Mouse (Mus musculus) midbrain, embryonic 11.5 days (tissue): Measurements from ENCODE around the gene Cutc. TPM values are rescaled to one million over a fixed set of nuclear protein-coding genes. Genes with fewer than 3 reads are reported as not detected.

Source experiments
- ATAC-seq: fragments of 200-750 bp; cut with Nextera tagmentation; 2 replicates; pipeline ENCODE4 v1.8.0; 2017; ENCODE audit warnings: moderate TSS enrichment, moderate library complexity; ENCODE audit not compliant: low FRiP score
- DNase-seq: peaks from one replicate; pipeline ENCODE4 v3.0.0; 2015; ENCODE audit warnings: low spot score; ENCODE audit errors: missing footprints
- H3K27ac ChIP-seq: fragments of 300-500 bp; sonication (generic); 2 replicates; pipeline ENCODE4 v1.5.1; 2014; ENCODE audit warnings: low read depth, low read length
- H3K27me3 ChIP-seq: fragments of 300-500 bp; sonication (generic); 2 replicates; pipeline ENCODE4 v1.6.1; 2014; ENCODE audit warnings: mild to moderate bottlenecking, low read length, moderate library complexity, mixed read lengths; ENCODE audit not compliant: control insufficient read depth, insufficient read depth
- H3K36me3 ChIP-seq: fragments of 300-500 bp; sonication (generic); 2 replicates; pipeline ENCODE4 v1.6.1; 2014; ENCODE audit warnings: mild to moderate bottlenecking, low read length, moderate library complexity, mixed read lengths; ENCODE audit not compliant: control insufficient read depth, insufficient read depth
- H3K4me1 ChIP-seq: fragments of 300-500 bp; sonication (generic); 2 replicates; pipeline ENCODE4 v1.6.1; 2014; ENCODE audit warnings: low read length; ENCODE audit not compliant: control insufficient read depth, insufficient read depth
- H3K4me2 ChIP-seq: fragments of 300-500 bp; sonication (generic); 2 replicates; pipeline ENCODE4 v1.6.1; 2014; ENCODE audit warnings: mild to moderate bottlenecking, moderate library complexity
- H3K4me3 ChIP-seq: fragments of 300-500 bp; sonication (generic); 2 replicates; pipeline ENCODE4 v1.5.1; 2014; ENCODE audit warnings: low read depth, low read length
- H3K9ac ChIP-seq: fragments of 300-500 bp; sonication (generic); 2 replicates; pipeline ENCODE4 v1.6.1; 2014; ENCODE audit warnings: low read length
- H3K9me3 ChIP-seq: fragments of 300-500 bp; sonication (generic); 2 replicates; pipeline ENCODE4 v1.6.1; 2016; ENCODE audit warnings: low read length; ENCODE audit not compliant: control insufficient read depth
- WGBS: fragments of 180-500 bp; shearing (Covaris S2); extraction: QIAGEN DNeasy Blood & Tissue Kit; methylation state at CpG from one replicate; pipeline ENCODE4 v1.1.7; 2014; 5-methylcytosine and 5-hydroxymethylcytosine counted together
- polyA plus RNA-seq: library from polyadenylated mRNA; unstranded; fragments of >200 nt; fragmentation: Nextera tagmentation; extraction: Ambion mirVana; gene quantifications from 2 replicates; pipeline ENCODE4 v1.2.1, GENCODE M21; 2014

The Cutc gene
- polyA plus RNA-seq, 1 experiment from 2014 or later, result 12.8 TPM

GRCm38 (mm10) chr19:43797216-43797615 lies 44.4 kb downstream of the Cutc start:
- Histone ChIP-seq H3K36me3 (no peaks in the 10 kb centered on the region), H3K9me3 (no peaks in the 10 kb centered on the region), H3K27ac (no peak overlapping the region), H3K4me2 (no peak overlapping the region), H3K4me1 (no peaks in the 10 kb centered on the region), H3K27me3 (no peaks in the 10 kb centered on the region), H3K4me3 (no peak overlapping the region), H3K9ac (no peak overlapping the region)
- DNase-seq (no peak), ATAC-seq (no peak)
- 78% methylated on average over 5 of the region's 5 CpGs for WGBS

DNA sequence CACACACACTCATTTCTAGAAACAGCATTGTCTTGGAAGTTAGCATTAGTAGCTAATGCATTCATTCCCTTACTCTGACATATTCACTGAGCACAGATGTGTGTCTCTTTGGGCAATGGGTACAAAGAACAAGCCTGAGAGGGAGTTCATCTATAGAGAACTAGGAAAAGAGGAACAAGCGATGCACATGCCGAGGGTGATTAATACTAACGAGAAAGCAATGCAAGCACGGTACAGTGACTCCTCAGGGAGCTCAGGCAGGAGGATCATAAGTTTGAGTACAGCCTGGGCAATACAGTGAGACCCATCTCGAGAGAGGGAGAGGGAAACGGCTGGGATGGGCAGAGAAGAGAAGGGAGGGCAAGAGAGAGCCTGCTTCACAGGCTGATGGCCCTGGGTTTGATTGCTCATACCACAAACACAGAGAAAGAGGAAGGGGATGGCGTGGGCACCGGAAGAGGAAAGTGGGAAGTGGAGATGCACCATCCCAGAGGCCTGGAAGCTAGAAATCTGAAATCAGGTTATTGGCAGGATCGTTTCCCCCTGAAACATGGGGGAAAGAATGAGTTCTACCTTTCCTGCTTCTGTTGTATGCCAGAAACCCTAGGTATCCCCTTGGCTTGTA lies 48.7 kb downstream of the Cutc start:
- Histone ChIP-seq H3K36me3 (no peaks in the 10 kb centered on the region), H3K4me2 (no peak overlapping the region), H3K4me1 (no peaks in the 10 kb centered on the region), H3K27ac (no peak overlapping the region), H3K27me3 (no peaks in the 10 kb centered on the region), H3K4me3 (no peak overlapping the region), H3K9me3 (no peaks in the 10 kb centered on the region), H3K9ac (no peak overlapping the region)
- WGBS, result 86% methylated on average over 9 of the region's 9 CpGs
- ATAC-seq (no peak), DNase-seq (no peak)

DNA sequence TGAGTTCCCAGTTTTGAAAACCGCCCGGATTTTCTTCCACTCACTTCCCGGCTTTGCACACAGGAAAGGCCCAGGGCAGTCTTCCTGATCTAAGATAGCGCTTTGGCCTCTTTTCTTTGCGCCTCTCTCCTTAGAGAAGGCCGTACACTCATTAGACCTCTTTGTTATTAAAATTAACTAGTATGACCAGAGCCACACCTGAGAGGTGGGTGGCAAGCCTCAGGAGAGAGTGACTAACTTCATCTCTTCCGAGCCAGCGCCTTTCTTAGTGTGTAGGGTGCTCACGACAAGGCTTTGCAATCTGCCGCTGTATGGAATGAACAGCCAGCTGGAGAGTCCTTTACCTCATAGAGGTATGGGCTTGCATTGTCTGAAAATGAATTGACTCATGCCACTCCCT lies 51.1 kb downstream of the Cutc start:
- DNase-seq, result no peak
- 86% methylated on average over 10 of the region's 10 CpGs for WGBS

DNA sequence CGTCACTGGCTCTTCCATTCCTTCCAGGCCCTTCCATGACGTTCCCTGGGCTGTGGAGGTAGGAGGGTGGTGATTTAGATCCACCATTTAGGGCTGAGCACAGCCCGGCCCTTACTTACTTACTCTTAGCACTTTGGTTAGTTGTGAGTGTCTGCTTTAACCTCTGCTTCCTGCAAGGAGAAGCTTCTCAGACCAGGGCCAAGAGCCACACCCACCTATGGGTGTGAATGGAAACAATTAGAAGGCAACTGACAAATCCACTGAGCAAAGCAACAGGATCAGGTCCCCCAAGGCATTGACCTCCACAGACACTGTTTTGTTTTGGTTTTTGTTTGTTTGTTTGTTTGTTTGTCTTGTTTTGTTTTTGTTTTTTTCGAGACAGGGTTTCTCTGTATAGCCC lies 56.5 kb downstream of the Cutc start:
- Histone ChIP-seq H3K9ac (no peak overlapping the region), H3K27me3 (no peaks in the 10 kb centered on the region), H3K36me3 (no peaks in the 10 kb centered on the region), H3K27ac (no peak overlapping the region), H3K4me3 (no peak overlapping the region), H3K4me1 (no peaks in the 10 kb centered on the region; the same call in 1 of the 2 replicates), H3K4me2 (no peak overlapping the region), H3K9me3 (no peaks in the 10 kb centered on the region)
- no peak for DNase-seq
- WGBS, result 45% methylated on average over 4 of the region's 4 CpGs
- no peak for ATAC-seq

More for the DNA sequence above, 51.1 kb downstream of the Cutc start:
- no peaks in the 10 kb centered on the region for H3K36me3 ChIP-seq
- ATAC-seq, result no peak
- no peaks in the 10 kb centered on the region for H3K9me3 ChIP-seq
- no peak overlapping the region for H3K9ac ChIP-seq
- no peaks in the 10 kb centered on the region for H3K4me1 ChIP-seq
- H3K4me2 ChIP-seq, result no peak overlapping the region
- no peak overlapping the region for H3K4me3 ChIP-seq
- H3K27ac ChIP-seq, result no peak overlapping the region
- no peaks in the 10 kb centered on the region for H3K27me3 ChIP-seq

DNA sequence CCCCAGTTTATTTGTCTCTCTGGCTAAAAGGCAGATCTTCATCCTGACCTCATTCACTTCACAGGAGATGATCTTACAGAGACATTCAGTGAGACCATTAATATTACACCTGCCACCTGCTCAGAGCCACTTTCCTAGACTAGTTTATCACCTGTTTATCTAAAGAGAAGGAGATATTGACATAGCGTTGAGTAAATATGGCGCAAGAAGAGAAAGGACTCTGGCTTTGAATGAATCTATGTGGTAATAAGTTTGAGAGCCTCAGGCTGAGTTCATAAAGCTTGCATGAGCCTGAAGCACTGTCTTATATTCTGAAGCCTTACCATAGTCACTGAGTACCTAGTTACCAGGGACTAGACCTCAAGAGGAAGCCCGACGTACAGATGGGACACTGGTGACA lies 58.6 kb downstream of the Cutc start:
- WGBS, result 95% methylated on average over 4 of the region's 4 CpGs
- H3K27ac ChIP-seq, result no peak overlapping the region
- DNase-seq, result no peak
- H3K9me3 ChIP-seq, result no peaks in the 10 kb centered on the region
- no peak for ATAC-seq
- no peaks in the 10 kb centered on the region; the same call in 1 of the 2 replicates for H3K4me1 ChIP-seq
- no peaks in the 10 kb centered on the region for H3K27me3 ChIP-seq
- no peaks in the 10 kb centered on the region for H3K36me3 ChIP-seq
- H3K9ac ChIP-seq, result no peak overlapping the region
- no peak overlapping the region for H3K4me3 ChIP-seq
- H3K4me2 ChIP-seq, result no peak overlapping the region

GRCm38 (mm10) chr19:43813315-43813714 lies 60.5 kb downstream of the Cutc start:
- Histone ChIP-seq H3K9me3 (no peaks in the 10 kb centered on the region), H3K27ac (no peak overlapping the region), H3K36me3 (no peaks in the 10 kb centered on the region), H3K4me2 (no peak overlapping the region), H3K4me3 (no peak overlapping the region), H3K9ac (no peak overlapping the region), H3K27me3 (no peaks in the 10 kb centered on the region), H3K4me1 (no peaks in the 10 kb centered on the region; the same call in 1 of the 2 replicates)
- DNase-seq (no peak), ATAC-seq (no peak)
- WGBS, result 88% methylated on average over 10 of the region's 10 CpGs

- Histone ChIP-seq H3K9ac (no peak overlapping the region), H3K9me3 (no peaks in the 10 kb centered on the region), H3K4me1 (no peaks in the 10 kb centered on the region), H3K4me3 (no peak overlapping the region), H3K27ac (no peak overlapping the region), H3K4me2 (no peak overlapping the region), H3K27me3 (no peaks in the 10 kb centered on the region), H3K36me3 (no peaks in the 10 kb centered on the region)
- 81% methylated on average over 14 of the region's 14 CpGs for WGBS
- ATAC-seq (no peak), DNase-seq (no peak)
Observed at GRCm38 (mm10) chr19:43815661-43816414, 63.0 kb downstream of the Cutc start.

Other genes starting within 250 kb of the Cutc start
- gene Got1, start 228.4 kb upstream of the Cutc start, polyA plus RNA-seq, result 46.6 and 47.0 TPM in 2 replicates
- 0.60 and 0.77 TPM in 2 replicates for gene Nkx2-3, start 140.7 kb upstream of the Cutc start, polyA plus RNA-seq
- gene Slc25a28, start 78.1 kb upstream of the Cutc start, polyA plus RNA-seq, result 7.6 and 9.7 TPM in 2 replicates
- gene Entpd7, start 63.3 kb upstream of the Cutc start, polyA plus RNA-seq, result 12.2 and 12.7 TPM in 2 replicates
- 8.2 and 9.3 TPM in 2 replicates for gene Cox15, start within 50 bp of the Cutc start, polyA plus RNA-seq
- gene Abcc2, start 29.2 kb downstream of the Cutc start, polyA plus RNA-seq, result not detected in 2 replicates
- gene Dnmbp, start 187.2 kb downstream of the Cutc start, polyA plus RNA-seq, result 13.5 and 14.5 TPM in 2 replicates
- gene Cpn1, start 233.6 kb downstream of the Cutc start, polyA plus RNA-seq, result 0.14 and 0.28 TPM in 2 replicates